Mouse (Mus musculus): Measurements from ENCODE around the gene Adck2.

GRCm38 (mm10) chr6:39543769-39544420 is 29.8 kb upstream of the Adck2 start:
- TF ChIP-seq POLR2A (IDR thresholded peaks at IDR 0.05; ENCODE audit: low read depth, low read length) (no peak), EP300 (IDR thresholded peaks at IDR 0.05; ENCODE audit: low read length) (no peak), POLR2AphosphoS2 (IDR thresholded peaks at IDR 0.05; ENCODE audit: low read depth, low read length) (no peak), CTCF (conservative IDR thresholded peaks at IDR 0.05 in 1 of 2, IDR thresholded peaks at IDR 0.05 in 1 of 2; ENCODE audit: low read depth in 2 of 2, low read length in 2 of 2) (no peak), MAX (IDR thresholded peaks at IDR 0.05; ENCODE audit: low read length) (no peak), MYC (IDR thresholded peaks at IDR 0.05; ENCODE audit: low read depth, low read length) (no peak), USF2 (conservative IDR thresholded peaks at IDR 0.05; ENCODE audit: low read depth, low read length) (no peak), CHD2 (IDR thresholded peaks at IDR 0.05; ENCODE audit: low read length) (no peak), CHD1 (IDR thresholded peaks at IDR 0.05; ENCODE audit: low read depth, low read length) (no peak)

Measured in CH12.LX (cell line).